8 mouse cellular contexts compared by ENCODE assay signal in genomic region chr8:11549706-11550105, GRCm38 (mm10). TPM values are rescaled to one million over a fixed set of nuclear protein-coding genes. Genes with fewer than 3 reads are reported as not detected.
DNase-seq lines count a peak whose midpoint lies in the region; ATAC-seq lines count a peak whose summit lies in the region.

No protein-coding gene starts in this region.

- peaks cover 46% of the 10 kb centered on the region for H3K4me1 ChIP-seq in erythroblast, embryonic 14.5 days (ENCODE audit: control insufficient read depth)
- H3K4me1 ChIP-seq in hindbrain, embryonic 12.5 days, result peaks cover 16% of the 10 kb centered on the region
- peaks cover 26% of the 10 kb centered on the region for H3K4me1 ChIP-seq in midbrain, embryonic 15.5 days

- H3K36me3 ChIP-seq in erythroblast, embryonic 14.5 days (ENCODE audit: control insufficient read depth), result peaks cover 22% of the 10 kb centered on the region
- H3K36me3 ChIP-seq in hindbrain, embryonic 12.5 days, result peaks cover 10% of the 10 kb centered on the region
- no peaks in the 10 kb centered on the region for H3K36me3 ChIP-seq in midbrain, embryonic 15.5 days (replicated peaks)

- WGBS in hindbrain, embryonic 12.5 days, result 16% methylated on average over 7 of the region's 7 CpGs
- WGBS in midbrain, embryonic 15.5 days, result 19% methylated on average over 7 of the region's 7 CpGs

- no peaks in the 10 kb centered on the region for H3K27me3 ChIP-seq in erythroblast, embryonic 14.5 days (ENCODE audit: control insufficient read depth)
- H3K27me3 ChIP-seq in hindbrain, embryonic 12.5 days, result no peaks in the 10 kb centered on the region
- no peaks in the 10 kb centered on the region for H3K27me3 ChIP-seq in midbrain, embryonic 15.5 days (replicated peaks)

- no peak overlapping the region for H3K27ac ChIP-seq in hindbrain, embryonic 12.5 days
- H3K27ac ChIP-seq in midbrain, embryonic 15.5 days, result peak overlapping the region; percentile 92

- H3K9ac ChIP-seq in hindbrain, embryonic 12.5 days, result no peak overlapping the region
- peak overlapping the region; percentile 96; the same call in 1 of the 2 replicates for H3K9ac ChIP-seq in midbrain, embryonic 15.5 days

- peak; percentile 18 to 29 for DNase-seq in left cerebral cortex, postnatal 25 days (ENCODE audit: low spot score in 2 of 2)
- DNase-seq in left cerebral cortex, postnatal 36 days (ENCODE audit: low spot score in 2 of 2), result no peak
- peak; percentile 59 to 72 for DNase-seq in adrenal gland, postnatal 36 days
- DNase-seq in liver, result peak; percentile 78
- DNase-seq in thymus, postnatal 0 days (ENCODE audit: low spot score), result peak; percentile 69

- peak overlapping the region; percentile 74 for H3K4me2 ChIP-seq in hindbrain, embryonic 12.5 days (replicated peaks)
- peak overlapping the region; percentile 85 for H3K4me2 ChIP-seq in midbrain, embryonic 15.5 days

- H3K9me3 ChIP-seq in erythroblast, embryonic 14.5 days (ENCODE audit: control insufficient read depth, low read length), result no peaks in the 10 kb centered on the region
- no peaks in the 10 kb centered on the region for H3K9me3 ChIP-seq in hindbrain, embryonic 12.5 days (replicated peaks)
- H3K9me3 ChIP-seq in midbrain, embryonic 15.5 days, result no peaks in the 10 kb centered on the region

- H3K4me3 ChIP-seq in erythroblast, embryonic 14.5 days (replicated peaks), result peak overlapping the region; percentile 84
- peak overlapping the region; percentile 82 for H3K4me3 ChIP-seq in hindbrain, embryonic 12.5 days
- H3K4me3 ChIP-seq in midbrain, embryonic 15.5 days, result peak overlapping the region; percentile 94

- intact Hi-C loops in left cerebral cortex, postnatal 25 days (cut with DNase I), result no loop called here
- intact Hi-C loops in left cerebral cortex, postnatal 36 days (cut with DNase I), result loop anchor here (5.0 kb wide), 1 partner anchor 153 kb away; the partner anchor contains the start of gene 1700016D06Rik

- no peak for ATAC-seq in hindbrain, embryonic 12.5 days (ENCODE audit: low FRiP score)
- ATAC-seq in midbrain, embryonic 15.5 days (replicated peaks), result no peak

RNA-seq across cellular contexts. Expression of gene Cars2, which starts 0.9 kb away (rescaled TPM):
- total RNA-seq in left cerebral cortex, postnatal 25 days (2021), result 10 to 100 TPM; 19.2 to 19.6 TPM
- total RNA-seq in left cerebral cortex, postnatal 36 days (2021), result 10 to 100 TPM; 19.5 to 25.1 TPM
- 10 to 100 TPM; 34.6 to 39.8 TPM for total RNA-seq in adrenal gland, postnatal 36 days (2021)
- 2.0 and 2.3 TPM in 2 replicates for polyA plus RNA-seq in erythroblast, embryonic 14.5 days (2012)
- polyA plus RNA-seq in hindbrain, embryonic 12.5 days (2016; fragmentation: Nextera tagmentation; extraction: Ambion mirVana), result 17.9 and 20.6 TPM in 2 replicates
- polyA plus RNA-seq in midbrain, embryonic 15.5 days (2015; fragmentation: Nextera tagmentation; extraction: Ambion mirVana), result 21.7 and 23.5 TPM in 2 replicates
- polyA plus RNA-seq in thymus, postnatal 0 days (2015; fragmentation: Nextera tagmentation; extraction: Ambion mirVana), result 27.9 and 29.3 TPM in 2 replicates

RNA-seq across cellular contexts. Expression of gene Ing1, which starts 5.7 kb away (rescaled TPM):
- 10 to 100 TPM; 44.9 to 45.3 TPM for total RNA-seq in left cerebral cortex, postnatal 25 days (2021)
- total RNA-seq in left cerebral cortex, postnatal 36 days (2021), result 10 to 100 TPM; 55.0 to 55.4 TPM
- 10 to 100 TPM; 36.1 to 43.7 TPM for total RNA-seq in adrenal gland, postnatal 36 days (2021)
- polyA plus RNA-seq in erythroblast, embryonic 14.5 days (2012), result 3.2 and 4.3 TPM in 2 replicates
- 53.4 and 57.5 TPM in 2 replicates for polyA plus RNA-seq in hindbrain, embryonic 12.5 days (2016; fragmentation: Nextera tagmentation; extraction: Ambion mirVana)
- polyA plus RNA-seq in midbrain, embryonic 15.5 days (2015; fragmentation: Nextera tagmentation; extraction: Ambion mirVana), result 47.9 and 50.5 TPM in 2 replicates
- polyA plus RNA-seq in thymus, postnatal 0 days (2015; fragmentation: Nextera tagmentation; extraction: Ambion mirVana), result 85.3 and 87.0 TPM in 2 replicates

RNA-seq across cellular contexts. Expression of gene Naxd, which starts 52.4 kb away (rescaled TPM):
- total RNA-seq in left cerebral cortex, postnatal 25 days (2021), result 10 to 100 TPM; 51.0 to 55.9 TPM
- total RNA-seq in left cerebral cortex, postnatal 36 days (2021), result 10 to 100 TPM; 48.7 to 53.4 TPM
- total RNA-seq in adrenal gland, postnatal 36 days (2021), result 10 to 100 TPM; 71.0 to 74.4 TPM
- 3.1 and 3.9 TPM in 2 replicates for polyA plus RNA-seq in erythroblast, embryonic 14.5 days (2012)
- 109 and 121 TPM in 2 replicates for polyA plus RNA-seq in hindbrain, embryonic 12.5 days (2016; fragmentation: Nextera tagmentation; extraction: Ambion mirVana)
- 140 and 153 TPM in 2 replicates for polyA plus RNA-seq in midbrain, embryonic 15.5 days (2015; fragmentation: Nextera tagmentation; extraction: Ambion mirVana)
- polyA plus RNA-seq in thymus, postnatal 0 days (2015; fragmentation: Nextera tagmentation; extraction: Ambion mirVana), result 143 and 161 TPM in 2 replicates

Comparison
In these comparisons a context has a peak if more than half of its experiments do, and no peak if none do; other contexts are left out.
1. DNase-seq: peak in left cerebral cortex, postnatal 25 days (2 of 2), adrenal gland, postnatal 36 days (2 of 2), liver (single experiment) and thymus, postnatal 0 days (single experiment); none in left cerebral cortex, postnatal 36 days (0 of 2).
2. RNA of gene Naxd, which starts 52.4 kb away (polyA plus RNA-seq): 143 to 161 TPM in thymus, postnatal 0 days, 140 to 153 TPM in midbrain, embryonic 15.5 days and 109 to 121 TPM in hindbrain, embryonic 12.5 days; 3.1 to 3.9 TPM in erythroblast, embryonic 14.5 days; every median in the first group is over 10 times any median in the second.
3. Peak in every context shown above with its lines, with median percentiles within 50 percentile points of each other: H3K4me3 ChIP-seq.